Mouse (Mus musculus) monocyte, adult 2 months (primary cell): Measurements from ENCODE around the gene Adam12.

Source experiments
- DNase-seq, 2 experiments: peaks; one replicate each; pipeline ENCODE4 v3.0.0; 2022; ENCODE audit warnings: low spot score in 2 of 2, low read depth in 1 of 2

Gene Adam12

GRCm38 (mm10) chr7:133946757-133947345, 285.1 kb downstream of the Adam12 start:
- no peak for DNase-seq

GRCm38 (mm10) chr7:133946113-133946512, 285.8 kb downstream of the Adam12 start:
- DNase-seq: no peak

- DNase-seq: no peak
These were observed 291.5 kb downstream of the Adam12 start for GRCm38 (mm10) chr7:133940405-133940804.

GRCm38 (mm10) chr7:133937473-133937872, 294.5 kb downstream of the Adam12 start:
- DNase-seq: no peak

- no peak for DNase-seq
These were observed 295.6 kb downstream of the Adam12 start for GRCm38 (mm10) chr7:133936377-133936776.

GRCm38 (mm10) chr7:133933378-133933777, 298.6 kb downstream of the Adam12 start:
- no peak for DNase-seq

- DNase-seq: no peak
These were observed 300.5 kb downstream of the Adam12 start for GRCm38 (mm10) chr7:133931481-133931880.

GRCm38 (mm10) chr7:133928981-133929380, 303.0 kb downstream of the Adam12 start:
- no peak for DNase-seq

- DNase-seq: no peak
These were observed 306.2 kb downstream of the Adam12 start for GRCm38 (mm10) chr7:133925771-133926170.

- no peak for DNase-seq
These were observed 308.0 kb downstream of the Adam12 start for GRCm38 (mm10) chr7:133923994-133924393.

- DNase-seq: no peak
These were observed 310.7 kb downstream of the Adam12 start for GRCm38 (mm10) chr7:133921291-133921690.

GRCm38 (mm10) chr7:133920724-133921123, 311.2 kb downstream of the Adam12 start:
- no peak for DNase-seq

- DNase-seq: no peak
These were observed 312.0 kb downstream of the Adam12 start for GRCm38 (mm10) chr7:133919918-133920317.

GRCm38 (mm10) chr7:133919306-133919705, 312.6 kb downstream of the Adam12 start:
- DNase-seq: no peak

- DNase-seq: no peak
These were observed 315.7 kb downstream of the Adam12 start for GRCm38 (mm10) chr7:133916230-133916629.

- no peak for DNase-seq
These were observed 320.1 kb downstream of the Adam12 start for GRCm38 (mm10) chr7:133911881-133912280.

- DNase-seq: no peak
These were observed 322.0 kb downstream of the Adam12 start for GRCm38 (mm10) chr7:133909833-133910375.

- DNase-seq: no peak
These were observed 323.0 kb downstream of the Adam12 start for GRCm38 (mm10) chr7:133908966-133909365.

GRCm38 (mm10) chr7:133899391-133899790, 332.6 kb downstream of the Adam12 start:
- no peak for DNase-seq

- no peak for DNase-seq
These were observed 340.1 kb downstream of the Adam12 start for GRCm38 (mm10) chr7:133891796-133892195.

- no peak for DNase-seq
These were observed 340.6 kb downstream of the Adam12 start for GRCm38 (mm10) chr7:133891298-133891697.

GRCm38 (mm10) chr7:133889986-133890385, 342.0 kb downstream of the Adam12 start:
- DNase-seq: no peak
